Mouse (Mus musculus): Measurements from ENCODE around the gene Fbxl15. TPM values are rescaled to one million over a fixed set of nuclear protein-coding genes. Genes with fewer than 3 reads are reported as not detected.

The Fbxl15 gene
- polyA plus RNA-seq, 1 experiment from 2014 or later: 28.2 TPM

DNA sequence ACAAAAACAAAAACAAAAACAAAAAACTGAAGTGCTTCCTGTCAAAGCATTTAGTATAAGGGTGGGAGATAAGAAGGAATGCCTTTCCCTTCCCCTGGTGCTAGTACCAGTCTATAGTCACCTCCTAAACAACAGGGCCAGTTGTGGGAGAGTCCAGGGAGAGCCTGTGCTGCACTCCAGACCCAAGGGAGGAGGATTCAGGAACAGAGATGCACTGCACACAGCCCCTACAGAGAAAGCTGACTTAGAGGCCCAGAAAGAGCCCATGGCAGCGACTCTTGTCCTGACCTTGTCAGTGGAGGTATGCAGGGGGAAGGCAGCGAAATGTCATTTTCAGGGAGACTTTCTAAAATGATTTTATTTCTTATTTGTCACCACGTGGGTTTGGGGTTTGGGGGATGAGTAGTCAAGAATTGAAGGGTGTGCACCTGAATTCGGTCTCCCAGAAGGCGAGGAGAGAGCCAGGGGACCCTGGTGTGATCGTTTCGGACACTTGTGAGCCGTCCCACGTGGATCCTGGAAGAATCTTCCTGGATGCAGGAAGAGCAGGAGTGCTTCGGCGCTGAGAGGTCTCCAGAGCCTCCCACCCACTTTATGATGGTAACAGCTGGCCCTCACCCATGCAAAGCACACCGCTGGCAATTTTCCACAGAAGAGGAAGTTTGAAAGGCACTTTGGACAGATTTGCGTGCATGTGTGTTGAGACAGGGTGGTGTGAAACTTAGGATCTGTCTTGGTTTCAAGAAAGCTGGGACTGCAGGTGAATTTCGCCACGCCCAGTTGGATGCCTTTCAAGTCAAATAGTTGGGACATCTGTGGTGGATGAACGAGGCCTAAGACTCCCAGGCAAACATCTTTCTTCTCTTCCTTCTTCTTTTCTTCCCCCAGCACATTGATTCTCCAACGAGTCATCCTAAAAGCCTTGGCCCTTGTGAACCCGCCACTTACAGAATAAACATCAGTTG is 24.5 kb upstream of the Fbxl15 start:
- Histone ChIP-seq H3K4me3 (peak overlapping the region; percentile 77), H3K27me3 (ENCODE audit: insufficient read depth, poor library complexity, severe bottlenecking) (peaks cover 30% of the 10 kb centered on the region), H3K36me3 (no peaks in the 10 kb centered on the region; the same call in 1 of the 2 replicates), H3K9me3 (no peaks in the 10 kb centered on the region), H3K4me1 (replicated peaks) (peaks cover 42% of the 10 kb centered on the region), H3K27ac (peak overlapping the region; percentile 85; the same call in 1 of the 2 replicates)
- WGBS: 57% methylated on average over 18 of the region's 18 CpGs
- DNase-seq (ENCODE audit: low spot score): no peak

DNA sequence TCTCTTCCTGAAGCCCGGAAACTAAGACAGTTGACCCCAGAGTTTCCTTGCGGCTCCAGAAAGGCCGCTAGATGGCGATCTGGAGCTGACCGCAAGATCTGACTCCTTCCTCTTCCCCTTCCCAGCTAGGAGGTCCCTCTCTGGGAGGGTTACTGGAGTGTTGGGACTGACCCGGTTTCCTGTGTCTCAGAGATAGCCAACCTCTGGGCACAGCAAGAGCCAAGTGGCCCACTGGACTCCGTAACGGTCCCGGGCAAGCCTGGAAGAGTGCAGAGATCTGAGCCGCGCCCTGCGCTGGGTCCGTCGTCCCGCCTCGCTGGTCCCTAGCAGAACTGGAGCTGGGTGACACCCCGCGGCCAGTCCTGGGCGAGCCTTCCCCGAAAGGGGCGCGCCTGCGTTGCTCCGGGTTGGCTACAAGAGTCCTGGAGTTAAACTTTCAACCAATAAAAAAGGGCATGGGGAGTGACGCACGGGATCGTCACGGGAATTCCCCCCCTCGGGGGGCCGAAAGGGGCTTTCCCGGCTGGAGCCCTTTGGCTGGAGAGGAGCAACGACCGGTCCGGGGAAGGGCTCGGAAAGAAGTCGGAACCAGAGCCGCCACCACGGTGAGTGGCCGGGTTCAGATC is 23.7 kb upstream of the Fbxl15 start, which contains the start of gene Nfkb2:
Gene Nfkb2 (plus strand): TSS at position 105 of the 626 bp plus-strand sequence.
- Histone ChIP-seq H3K9me3 (no peaks in the 10 kb centered on the region), H3K36me3 (no peaks in the 10 kb centered on the region; the same call in 1 of the 2 replicates), H3K27ac (peak within 1 kb of the TSS; percentile 85), H3K4me3 (peak within 1 kb of the TSS; percentile 77), H3K4me1 (replicated peaks) (peaks cover 50% of the 10 kb centered on the region), H3K27me3 (ENCODE audit: insufficient read depth, poor library complexity, severe bottlenecking) (peaks cover 36% of the 10 kb centered on the region)
- DNase-seq (ENCODE audit: low spot score): peak; percentile 92
- WGBS: under 1% methylated on average over 39 of the region's 39 CpGs

DNA sequence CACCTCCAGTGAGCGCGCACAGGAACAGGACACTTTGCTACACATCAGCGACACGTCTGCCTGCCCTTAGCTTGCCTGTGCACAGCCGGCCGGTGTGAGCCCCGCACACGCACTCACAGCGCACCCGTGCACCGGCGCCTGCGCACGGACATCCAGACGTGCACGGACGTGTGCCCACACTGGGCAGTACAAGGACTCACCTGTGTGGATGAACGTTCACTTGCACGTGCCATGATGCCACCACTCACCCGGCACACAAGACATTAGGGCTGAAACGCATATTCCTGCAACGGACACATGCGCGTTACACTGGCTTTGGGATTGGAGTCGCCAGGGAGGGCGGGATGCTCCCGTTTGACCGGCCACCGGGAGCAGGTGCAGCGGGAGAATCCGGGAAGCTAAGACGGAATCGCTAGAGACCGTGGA is 23.1 kb upstream of the Fbxl15 start:
- 1% methylated on average over 34 of the region's 34 CpGs for WGBS
- Histone ChIP-seq H3K27ac (peak overlapping the region; percentile 85), H3K27me3 (ENCODE audit: insufficient read depth, poor library complexity, severe bottlenecking) (peaks cover 42% of the 10 kb centered on the region), H3K36me3 (peaks cover 4% of the 10 kb centered on the region; the same call in 1 of the 2 replicates), H3K9me3 (no peaks in the 10 kb centered on the region), H3K4me1 (replicated peaks) (peaks cover 54% of the 10 kb centered on the region), H3K4me3 (peak overlapping the region; percentile 77)
- DNase-seq (ENCODE audit: low spot score): no peak

DNA sequence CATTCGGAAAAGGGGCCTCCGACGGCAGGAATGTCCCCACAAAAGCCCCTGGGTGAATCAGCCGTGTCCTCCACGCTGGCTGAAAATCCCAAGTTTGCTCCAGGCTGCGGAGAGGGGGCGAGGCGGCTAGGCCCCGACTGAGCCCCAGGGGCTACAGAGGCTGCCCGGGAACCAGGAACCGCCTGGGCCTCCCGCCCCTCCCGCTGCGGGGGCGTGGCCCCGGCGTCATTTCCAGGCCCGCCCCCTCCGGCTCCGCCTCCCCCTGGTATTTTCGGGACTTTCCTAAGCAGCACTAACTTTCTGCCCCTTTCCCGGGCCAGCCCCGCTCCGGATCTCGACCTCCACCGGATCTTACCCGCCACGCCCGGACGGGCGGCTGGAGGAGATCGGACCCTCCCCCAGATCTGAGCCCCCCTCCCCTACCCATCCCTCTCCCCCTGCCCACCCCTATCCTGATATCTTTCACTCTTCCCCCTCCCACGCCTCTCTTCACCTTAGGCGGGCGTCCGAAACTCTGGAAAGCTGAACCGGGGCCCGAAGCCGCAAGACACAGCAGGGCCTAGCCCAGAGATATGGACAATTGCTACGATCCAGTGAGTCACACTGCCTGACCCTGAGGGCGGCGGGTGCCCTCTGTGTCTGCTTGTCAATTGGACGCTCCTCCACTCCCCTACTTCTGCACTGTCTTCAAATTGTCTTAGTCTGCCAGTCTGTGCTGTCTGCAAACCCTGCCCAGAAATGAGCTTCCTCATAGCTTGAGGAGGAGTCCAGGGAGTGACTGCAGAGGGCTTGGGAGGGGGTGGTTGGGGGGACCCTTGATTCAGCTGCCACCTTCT is 22.3 kb upstream of the Fbxl15 start:
- Histone ChIP-seq H3K4me1 (replicated peaks) (peaks cover 54% of the 10 kb centered on the region), H3K9me3 (no peaks in the 10 kb centered on the region), H3K27ac (peak overlapping the region; percentile 85), H3K4me3 (peak overlapping the region; percentile 77), H3K36me3 (peaks cover 10% of the 10 kb centered on the region; the same call in 1 of the 2 replicates), H3K27me3 (ENCODE audit: insufficient read depth, poor library complexity, severe bottlenecking) (peaks cover 49% of the 10 kb centered on the region)
- peak; percentile 86 for DNase-seq (ENCODE audit: low spot score)
- under 1% methylated on average over 43 of the region's 43 CpGs for WGBS

DNA sequence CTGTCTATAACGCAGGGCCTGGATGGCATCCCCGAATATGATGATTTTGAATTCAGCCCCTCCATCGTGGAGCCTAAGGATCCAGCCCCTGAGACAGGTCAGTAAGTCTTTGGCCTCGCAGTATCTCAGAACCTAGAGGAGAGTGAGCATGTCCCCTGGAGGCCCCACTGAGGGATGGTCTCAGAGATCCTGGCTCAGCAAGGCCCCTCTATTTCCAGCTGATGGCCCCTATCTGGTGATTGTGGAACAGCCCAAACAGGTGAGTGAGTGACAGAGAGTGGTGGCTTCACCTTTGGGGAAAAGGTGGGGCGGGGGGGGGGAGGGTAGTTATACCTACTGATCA is 21.7 kb upstream of the Fbxl15 start:
- H3K27me3 ChIP-seq (ENCODE audit: insufficient read depth, poor library complexity, severe bottlenecking): peaks cover 55% of the 10 kb centered on the region
- peaks cover 54% of the 10 kb centered on the region for H3K4me1 ChIP-seq (replicated peaks)
- 55% methylated on average over 5 of the region's 5 CpGs for WGBS
- H3K9me3 ChIP-seq: no peaks in the 10 kb centered on the region
- H3K4me3 ChIP-seq: peak overlapping the region; percentile 77
- DNase-seq (ENCODE audit: low spot score): no peak
- peaks cover 16% of the 10 kb centered on the region for H3K36me3 ChIP-seq
- no peak overlapping the region for H3K27ac ChIP-seq

DNA sequence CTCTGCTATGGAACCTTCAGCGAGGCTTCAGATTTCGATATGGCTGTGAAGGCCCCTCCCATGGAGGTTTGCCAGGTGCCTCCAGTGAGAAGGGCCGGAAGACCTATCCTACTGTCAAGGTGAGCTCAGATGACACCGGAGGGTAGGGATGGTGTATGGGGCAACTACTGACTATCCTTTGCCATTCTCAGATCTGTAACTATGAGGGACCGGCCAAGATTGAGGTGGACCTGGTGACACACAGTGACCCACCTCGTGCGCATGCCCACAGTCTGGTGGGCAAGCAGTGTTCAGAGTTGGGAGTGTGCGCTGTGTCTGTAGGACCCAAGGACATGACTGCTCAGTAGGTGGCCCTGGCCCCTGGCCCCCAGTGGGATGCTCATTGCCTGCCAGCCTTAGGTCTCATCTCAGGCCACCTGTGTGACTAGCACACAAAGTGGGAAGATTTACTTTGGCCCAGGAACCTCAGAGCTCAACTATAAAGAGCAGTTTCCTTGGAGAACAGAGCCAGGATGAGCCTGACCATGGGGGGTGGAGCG is 21.2 kb upstream of the Fbxl15 start:
- H3K27me3 ChIP-seq (ENCODE audit: insufficient read depth, poor library complexity, severe bottlenecking): peaks cover 61% of the 10 kb centered on the region
- 89% methylated on average over 9 of the region's 9 CpGs for WGBS
- H3K9me3 ChIP-seq: no peaks in the 10 kb centered on the region
- H3K27ac ChIP-seq: no peak overlapping the region
- peaks cover 54% of the 10 kb centered on the region for H3K4me1 ChIP-seq (replicated peaks)
- no peak for DNase-seq (ENCODE audit: low spot score)
- H3K36me3 ChIP-seq: peaks cover 22% of the 10 kb centered on the region
- no peak overlapping the region for H3K4me3 ChIP-seq

DNA sequence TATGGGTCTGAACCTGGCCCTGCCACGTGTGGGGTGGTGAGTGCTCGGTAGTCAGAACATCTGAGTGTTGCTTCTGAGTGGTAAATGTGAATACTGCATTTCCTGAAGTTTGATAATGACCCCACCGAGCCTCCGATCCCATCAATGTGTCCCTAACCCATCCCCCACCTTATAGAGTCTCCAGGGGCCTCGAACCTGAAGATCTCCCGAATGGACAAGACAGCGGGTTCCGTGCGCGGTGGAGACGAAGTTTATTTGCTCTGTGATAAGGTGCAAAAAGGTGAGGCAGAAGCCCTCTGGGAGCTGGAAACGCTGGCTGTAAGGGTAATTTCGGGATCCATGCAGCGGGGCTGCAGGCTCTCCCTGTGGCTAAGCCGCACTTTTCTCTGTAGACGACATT is 20.2 kb upstream of the Fbxl15 start:
- H3K9me3 ChIP-seq: no peaks in the 10 kb centered on the region
- H3K36me3 ChIP-seq: peaks cover 30% of the 10 kb centered on the region
- 75% methylated on average over 16 of the region's 16 CpGs for WGBS
- H3K27me3 ChIP-seq (ENCODE audit: insufficient read depth, poor library complexity, severe bottlenecking): peaks cover 70% of the 10 kb centered on the region
- peaks cover 54% of the 10 kb centered on the region for H3K4me1 ChIP-seq (replicated peaks)
- H3K27ac ChIP-seq: no peak overlapping the region
- no peak overlapping the region for H3K4me3 ChIP-seq
- DNase-seq (ENCODE audit: low spot score): no peak

DNA sequence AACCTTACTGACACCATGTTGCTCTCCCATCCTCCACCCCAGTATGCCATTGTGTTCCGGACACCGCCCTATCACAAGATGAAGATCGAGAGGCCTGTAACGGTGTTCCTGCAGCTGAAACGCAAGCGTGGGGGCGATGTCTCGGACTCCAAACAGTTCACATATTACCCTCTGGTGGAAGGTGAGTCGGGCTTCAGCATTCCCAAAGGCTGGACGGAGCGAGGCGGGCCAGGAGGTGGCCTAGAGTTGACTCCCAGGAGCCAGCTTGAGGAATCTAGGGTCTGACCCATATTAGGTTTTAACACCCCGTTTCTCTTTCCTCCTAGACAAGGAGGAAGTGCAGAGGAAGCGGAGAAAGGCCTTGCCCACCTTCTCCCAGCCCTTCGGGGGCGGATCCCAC is 19.7 kb upstream of the Fbxl15 start:
- Histone ChIP-seq H3K27me3 (ENCODE audit: insufficient read depth, poor library complexity, severe bottlenecking) (peaks cover 73% of the 10 kb centered on the region), H3K27ac (no peak overlapping the region), H3K9me3 (no peaks in the 10 kb centered on the region), H3K4me1 (replicated peaks) (peaks cover 52% of the 10 kb centered on the region), H3K36me3 (peaks cover 30% of the 10 kb centered on the region), H3K4me3 (peak overlapping the region; percentile 53)
- no peak for DNase-seq (ENCODE audit: low spot score)
- WGBS: 55% methylated on average over 16 of the region's 16 CpGs

DNA sequence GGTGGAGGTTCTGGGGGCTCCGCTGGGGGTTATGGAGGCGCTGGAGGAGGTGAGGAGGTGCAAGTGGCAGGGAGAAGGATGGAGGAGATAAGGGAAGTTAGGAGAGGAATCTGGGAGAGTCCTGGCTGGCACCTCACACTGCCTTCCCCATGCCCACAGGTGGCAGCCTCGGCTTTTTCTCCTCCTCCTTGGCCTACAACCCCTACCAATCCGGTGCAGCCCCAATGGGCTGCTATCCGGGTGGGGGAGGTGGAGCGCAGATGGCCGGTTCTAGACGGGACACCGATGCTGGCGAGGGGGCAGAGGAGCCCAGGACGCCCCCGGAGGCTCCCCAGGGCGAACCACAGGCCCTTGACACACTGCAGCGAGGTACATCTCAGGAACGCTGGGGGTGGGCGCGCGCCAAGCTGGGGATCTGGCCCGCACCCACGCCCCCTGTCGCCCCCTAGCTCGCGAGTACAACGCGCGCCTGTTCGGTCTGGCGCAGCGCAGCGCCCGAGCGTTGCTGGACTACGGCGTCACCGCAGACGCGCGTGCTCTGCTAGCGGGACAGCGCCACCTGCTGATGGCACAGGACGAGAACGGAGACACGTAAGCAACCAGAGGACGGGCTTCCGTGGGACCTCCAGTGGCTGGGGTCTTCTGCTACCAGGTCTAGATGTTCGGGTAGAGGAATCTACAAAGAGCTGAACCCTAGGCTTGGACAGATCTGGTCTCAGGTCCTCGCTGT is 19.1 kb upstream of the Fbxl15 start:
- 1% methylated on average over 47 of the region's 47 CpGs for WGBS
- Histone ChIP-seq H3K4me3 (peak overlapping the region; percentile 53), H3K4me1 (replicated peaks) (peaks cover 47% of the 10 kb centered on the region)

DNA sequence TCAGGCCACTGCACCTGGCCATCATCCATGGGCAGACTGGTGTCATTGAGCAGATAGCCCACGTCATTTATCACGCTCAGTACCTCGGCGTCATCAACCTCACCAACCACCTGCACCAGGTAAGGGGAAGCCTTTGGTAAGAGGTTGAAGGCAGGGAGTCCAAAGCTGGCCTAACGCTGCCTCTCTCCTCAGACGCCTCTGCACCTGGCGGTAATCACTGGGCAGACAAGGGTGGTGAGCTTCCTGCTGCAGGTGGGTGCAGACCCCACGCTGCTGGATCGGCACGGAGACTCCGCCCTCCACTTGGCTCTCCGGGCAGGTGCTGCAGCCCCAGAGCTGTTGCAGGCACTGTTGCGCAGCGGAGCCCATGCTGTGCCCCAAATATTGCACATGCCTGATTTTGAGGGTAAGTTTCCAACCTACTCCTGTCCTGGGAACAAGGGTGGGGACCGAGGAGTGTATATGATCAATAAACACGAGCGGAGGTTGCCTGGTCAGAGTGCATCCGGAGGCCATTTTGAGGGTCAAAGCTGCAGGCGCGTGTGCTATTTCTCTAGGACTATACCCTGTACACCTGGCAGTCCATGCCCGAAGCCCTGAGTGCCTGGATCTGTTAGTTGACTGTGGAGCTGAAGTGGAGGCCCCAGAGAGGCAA is 18.2 kb upstream of the Fbxl15 start:
- Histone ChIP-seq H3K27ac (no peak overlapping the region), H3K9me3 (no peaks in the 10 kb centered on the region), H3K27me3 (ENCODE audit: insufficient read depth, poor library complexity, severe bottlenecking) (peaks cover 86% of the 10 kb centered on the region), H3K4me3 (no peak overlapping the region), H3K4me1 (replicated peaks) (peaks cover 46% of the 10 kb centered on the region), H3K36me3 (peaks cover 30% of the 10 kb centered on the region)
- DNase-seq (ENCODE audit: low spot score): peak; percentile 2
- 82% methylated on average over 21 of the region's 21 CpGs for WGBS

More for the DNA sequence above, 19.1 kb upstream of the Fbxl15 start:
- Histone ChIP-seq H3K36me3 (peaks cover 30% of the 10 kb centered on the region), H3K27ac (0 out of 2 replicates have a peak overlapping the region, but pooled peaks have one; percentile 51), H3K9me3 (no peaks in the 10 kb centered on the region), H3K27me3 (ENCODE audit: insufficient read depth, poor library complexity, severe bottlenecking) (peaks cover 77% of the 10 kb centered on the region)
- peak; percentile 90 for DNase-seq (ENCODE audit: low spot score)

DNA sequence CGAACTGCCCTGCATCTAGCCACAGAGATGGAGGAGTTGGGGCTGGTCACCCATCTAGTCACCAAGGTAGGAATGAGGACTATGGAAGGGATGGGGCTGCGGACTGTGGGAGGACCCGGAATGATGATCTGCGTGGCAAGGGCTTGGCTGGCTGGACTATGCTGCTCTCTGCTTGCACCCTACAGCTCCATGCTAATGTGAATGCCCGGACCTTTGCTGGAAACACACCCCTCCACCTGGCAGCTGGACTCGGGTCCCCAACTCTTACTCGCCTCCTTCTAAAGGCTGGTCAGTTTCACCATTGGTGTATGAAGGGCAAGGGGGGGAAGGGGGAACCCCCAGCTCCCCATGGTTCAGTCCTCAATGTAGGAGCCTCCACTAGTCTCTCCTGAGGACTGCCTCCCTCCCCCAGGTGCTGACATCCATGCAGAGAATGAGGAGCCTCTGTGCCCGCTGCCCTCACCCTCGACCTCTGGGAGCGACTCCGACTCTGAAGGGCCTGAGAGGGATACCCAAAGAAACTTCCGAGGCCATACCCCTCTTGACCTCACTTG is 17.6 kb upstream of the Fbxl15 start:
- peaks cover 92% of the 10 kb centered on the region for H3K27me3 ChIP-seq (ENCODE audit: insufficient read depth, poor library complexity, severe bottlenecking)
- DNase-seq (ENCODE audit: low spot score): peak; percentile 2
- H3K4me1 ChIP-seq (replicated peaks): peaks cover 43% of the 10 kb centered on the region
- no peaks in the 10 kb centered on the region for H3K9me3 ChIP-seq
- H3K36me3 ChIP-seq: peaks cover 30% of the 10 kb centered on the region
- no peak overlapping the region for H3K27ac ChIP-seq
- no peak overlapping the region for H3K4me3 ChIP-seq
- WGBS: 89% methylated on average over 12 of the region's 12 CpGs

Data from hindbrain, embryonic 10.5 days (tissue).